Mouse (Mus musculus) adrenal gland, adult 18-20 months (tissue): Measurements from ENCODE around the gene Gm20737. TPM values are rescaled to one million over a fixed set of nuclear protein-coding genes. Genes with fewer than 3 reads are reported as not detected.
"Not testable (repeated sequence)": the region's sequence is repeated elsewhere in the genome, so short reads cannot be mapped to it uniquely, and the experiment has no call there.

Experiments used
- DNase-seq, 2 experiments: peaks; one replicate each; pipeline ENCODE4 v3.0.0; 2021 to 2022; ENCODE audit warnings: low spot score in 2 of 2
- long read RNA-seq, 2 experiments: library from polyadenylated mRNA; stranded (forward); transcript quantifications; one replicate each; pipeline ENCODE4 v2.0.0; 2021
- total RNA-seq, 2 experiments: library from RNA; stranded (reverse); gene quantifications; 1 replicate in 1 of 2; 2 replicates in 1 of 2; pipeline ENCODE4 v1.2.3; 2021

The Gm20737 gene
- not detected for total RNA-seq
- long read RNA-seq, experiment 1, result 0 reads
- long read RNA-seq, experiment 2, result 0 reads

DNA sequence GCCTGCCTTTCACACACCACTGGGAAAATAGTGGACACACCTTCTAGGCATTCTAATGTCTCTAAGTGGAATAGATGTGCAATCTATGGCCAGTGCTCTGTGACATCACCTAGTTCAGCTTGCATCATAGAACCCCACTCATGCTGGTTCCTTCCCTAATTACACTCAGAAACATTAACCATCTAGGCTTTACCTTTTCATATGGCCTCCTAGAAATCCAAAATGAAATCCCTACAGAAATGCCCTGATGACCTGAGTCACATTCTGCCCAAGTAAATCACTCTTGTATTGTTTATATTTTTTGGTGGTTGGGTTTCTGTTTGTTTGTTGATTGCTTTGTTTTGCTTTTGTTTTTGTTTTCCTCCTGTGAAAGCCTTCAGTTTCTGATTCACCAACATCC, at the start of gene Gm20737:
Gene Gm20737 (minus strand): TSS at position 101 of the 400 bp plus-strand sequence.
- DNase-seq, result not testable (repeated sequence)

DNA sequence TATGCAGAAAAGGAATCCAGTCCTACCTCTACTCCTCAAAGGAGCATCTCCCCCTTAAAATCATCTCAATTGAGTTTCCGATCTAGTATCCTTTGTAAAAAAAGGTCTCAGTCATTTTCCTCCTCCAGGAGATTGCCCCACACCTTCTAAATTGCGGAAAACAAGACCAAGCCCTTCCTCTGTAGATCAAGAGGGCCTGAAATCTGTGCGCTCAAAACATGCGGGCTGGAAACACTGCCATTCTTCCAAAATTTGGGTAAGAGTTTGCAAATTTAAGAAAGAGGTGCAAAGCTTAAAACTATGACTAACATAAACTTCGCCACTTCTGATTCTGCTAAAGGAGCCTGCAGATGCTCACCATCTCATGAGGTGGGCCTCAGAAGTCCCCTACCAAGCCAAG, 17.3 kb upstream of the Gm20737 start, which contains the start of gene Gm21775:
Gene Gm21775 (plus strand): TSS at position 301 of the 400 bp plus-strand sequence.
- not testable (repeated sequence) for DNase-seq

Other genes starting within 250 kb of the Gm20737 start
- not detected for gene Gm20834, start 211.5 kb downstream of the Gm20737 start, total RNA-seq
- gene Gm28510, start 123.3 kb downstream of the Gm20737 start, total RNA-seq, result not detected
- gene Gm21775, start 17.4 kb upstream of the Gm20737 start, total RNA-seq, result not detected
- gene Gm21900, start 80.3 kb upstream of the Gm20737 start, total RNA-seq, result not detected
- gene Gm20777, start 216.4 kb upstream of the Gm20737 start, total RNA-seq, result not detected